Mouse (Mus musculus): ENCODE results near the gene Fcnb. TPM values are rescaled to one million over a fixed set of nuclear protein-coding genes. Genes with fewer than 3 reads are reported as not detected.

Fcnb gene
- polyA plus RNA-seq (2014; fragmentation: Illumina TruSeq; extraction: RNeasy Lipid Tissue Mini Kit (QIAGEN cat#74804); ENCODE audit: low read depth, low replicate concordance), result not detected

GRCm38 (mm10) chr2:28084768-28085167 is at the start of gene Fcnb:
Gene Fcnb (minus strand): TSS chr2:28084885.

Other genes with a start within 250 kb of the Fcnb start
- 6.8 TPM for gene Col5a1, start 198.5 kb downstream of the Fcnb start, polyA plus RNA-seq (2014; fragmentation: Illumina TruSeq; extraction: RNeasy Lipid Tissue Mini Kit (QIAGEN cat#74804); ENCODE audit: low read depth, low replicate concordance)
- 8.7 TPM for gene Olfm1, start 108.1 kb upstream of the Fcnb start, polyA plus RNA-seq (2014; fragmentation: Illumina TruSeq; extraction: RNeasy Lipid Tissue Mini Kit (QIAGEN cat#74804); ENCODE audit: low read depth, low replicate concordance)

Measured in sigmoid colon, adult 10 weeks (tissue).